Mouse (Mus musculus): Measurements from ENCODE around the gene Abhd2. TPM values are rescaled to one million over a fixed set of nuclear protein-coding genes. Genes with fewer than 3 reads are reported as not detected.

The Abhd2 gene
- total RNA-seq, 1 experiment from 2014 or later: 52.1 TPM

DNA sequence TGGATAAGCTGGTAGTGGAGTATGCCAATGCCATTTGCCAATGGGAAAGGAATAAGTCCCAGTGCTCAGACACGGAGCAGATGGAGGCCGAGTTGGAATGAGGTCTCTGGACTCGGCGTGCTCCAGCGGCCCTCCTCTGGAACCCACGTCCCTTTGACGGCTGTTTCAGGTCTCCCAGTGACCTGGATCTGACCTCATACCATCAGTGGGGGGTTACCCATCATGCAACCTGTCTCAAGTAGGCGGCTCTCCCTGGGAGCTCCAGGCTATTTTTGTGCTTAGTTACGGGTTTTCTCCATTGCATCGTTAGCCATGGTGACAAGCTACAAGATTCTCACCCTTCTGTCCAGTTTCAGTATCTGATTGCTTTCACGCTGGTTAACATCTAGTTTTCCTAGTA lies 87.1 kb downstream of the Abhd2 start:
- no peak for ATAC-seq (ENCODE audit: extremely low read depth, insufficient number of reproducible peaks, low FRiP score, poor library complexity, severe bottlenecking)

DNA sequence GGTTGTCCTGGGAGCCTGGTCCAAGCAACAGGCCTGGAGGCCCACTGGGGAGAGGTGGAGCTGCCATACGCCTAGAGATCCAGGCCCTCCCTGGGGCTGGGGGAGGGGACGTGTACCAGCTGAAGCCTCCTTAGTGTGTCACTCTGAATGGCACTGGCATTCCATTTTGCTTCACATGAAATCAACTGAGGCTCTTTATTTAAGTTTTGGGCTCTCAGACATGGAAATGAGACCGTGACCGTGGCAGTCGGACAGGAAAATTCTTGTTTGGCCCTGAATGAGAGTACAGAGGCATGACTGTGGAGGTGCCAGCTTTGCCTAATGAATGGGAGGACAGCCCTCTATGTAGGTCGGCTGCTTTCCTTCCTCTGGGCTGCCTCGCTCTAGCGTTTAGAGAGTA lies 89.2 kb downstream of the Abhd2 start:
- no peak for ATAC-seq (ENCODE audit: extremely low read depth, insufficient number of reproducible peaks, low FRiP score, poor library complexity, severe bottlenecking)

DNA sequence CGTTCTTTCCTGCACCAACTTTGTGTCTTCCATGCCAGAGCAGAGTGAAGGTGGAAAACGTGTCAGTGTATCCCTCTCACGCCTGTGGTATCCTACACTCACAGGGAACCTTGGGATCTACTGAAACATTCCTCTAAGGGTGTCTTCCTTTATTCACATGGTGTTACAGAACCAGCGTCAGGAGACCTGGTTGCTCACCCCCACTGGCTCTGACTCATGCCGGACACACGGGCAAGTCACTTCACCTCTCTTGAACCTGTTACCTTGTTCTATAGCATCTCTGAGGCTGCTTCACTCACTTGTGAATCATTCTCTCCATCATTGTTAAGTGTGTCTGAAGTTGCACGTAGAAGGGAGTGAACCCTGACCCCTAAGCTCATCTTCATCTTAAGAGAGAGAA lies 89.8 kb downstream of the Abhd2 start:
- ATAC-seq (ENCODE audit: extremely low read depth, insufficient number of reproducible peaks, low FRiP score, poor library complexity, severe bottlenecking): no peak

DNA sequence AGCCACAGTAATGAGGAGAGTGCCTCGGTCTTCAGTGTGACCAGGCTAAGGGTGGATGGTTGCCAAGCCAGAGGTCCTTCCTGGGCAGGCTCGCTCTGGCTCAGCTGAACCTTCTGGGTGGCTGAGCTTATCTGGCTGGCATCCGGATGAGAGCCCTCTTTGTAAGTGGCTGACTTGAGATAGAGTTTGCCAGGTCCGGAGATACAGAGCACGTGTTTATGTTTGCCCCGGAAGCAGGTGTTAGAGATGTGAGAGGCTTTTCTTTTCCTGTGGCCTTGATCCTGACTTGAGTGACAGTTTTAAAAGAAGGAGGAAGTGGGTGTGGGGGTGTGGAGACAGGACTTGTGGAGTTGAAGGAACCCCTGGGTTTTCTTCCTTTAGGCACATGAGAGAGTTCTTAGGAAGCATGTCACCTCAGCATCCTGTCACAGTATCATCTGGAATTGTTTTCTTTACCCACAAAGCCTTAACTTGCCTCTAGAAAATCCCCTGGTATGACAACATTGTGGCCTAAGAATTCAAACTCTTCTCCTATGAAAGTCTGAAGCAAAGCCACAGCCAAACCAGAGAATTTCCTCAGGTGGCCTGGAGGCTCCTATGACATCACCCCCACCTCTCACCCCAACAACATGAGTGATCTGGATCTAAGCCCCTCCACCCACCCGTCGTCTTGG lies 90.5 kb downstream of the Abhd2 start:
- ATAC-seq (ENCODE audit: extremely low read depth, insufficient number of reproducible peaks, low FRiP score, poor library complexity, severe bottlenecking): peak; percentile 34; the same call in 1 of the 2 replicates

DNA sequence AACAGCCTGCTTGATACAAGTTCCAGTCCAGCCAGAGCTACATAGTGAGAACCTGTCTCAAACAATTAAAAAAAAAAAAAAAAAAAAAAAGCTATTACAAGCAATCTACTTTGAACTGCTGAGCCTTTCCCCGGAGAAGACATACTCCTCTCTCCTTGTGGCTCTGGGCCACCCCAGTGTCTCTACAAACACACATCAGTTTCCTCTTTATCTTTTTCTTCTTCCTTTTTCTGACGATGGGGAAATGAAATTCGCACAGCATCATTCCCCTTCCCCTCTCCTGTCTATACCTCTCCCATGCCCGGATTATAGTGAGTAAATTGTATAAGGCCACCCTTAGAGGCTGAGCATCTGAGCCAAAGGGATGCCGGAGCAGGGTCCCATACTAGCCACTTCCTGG lies 95.7 kb downstream of the Abhd2 start:
- ATAC-seq (ENCODE audit: extremely low read depth, insufficient number of reproducible peaks, low FRiP score, poor library complexity, severe bottlenecking): no peak

DNA sequence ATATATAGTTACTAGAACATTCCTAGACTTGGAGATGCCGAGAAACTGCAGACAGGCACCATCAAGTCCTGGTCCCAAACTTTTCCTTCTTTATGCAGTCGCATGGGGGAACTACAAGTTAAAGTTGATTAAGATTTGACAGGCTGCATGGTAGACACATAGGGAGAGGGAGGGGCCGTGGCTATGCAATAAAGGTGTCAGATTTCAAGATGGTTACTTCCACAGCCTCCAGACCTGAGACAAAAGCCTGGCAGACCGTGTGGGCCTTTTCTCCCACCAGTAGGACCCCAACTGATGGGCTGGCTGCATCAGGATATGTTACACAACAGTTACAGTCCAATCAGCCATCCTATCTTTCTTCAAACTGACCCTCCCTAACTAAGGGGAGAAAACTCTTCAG lies 96.4 kb downstream of the Abhd2 start:
- ATAC-seq (ENCODE audit: extremely low read depth, insufficient number of reproducible peaks, low FRiP score, poor library complexity, severe bottlenecking): no peak

DNA sequence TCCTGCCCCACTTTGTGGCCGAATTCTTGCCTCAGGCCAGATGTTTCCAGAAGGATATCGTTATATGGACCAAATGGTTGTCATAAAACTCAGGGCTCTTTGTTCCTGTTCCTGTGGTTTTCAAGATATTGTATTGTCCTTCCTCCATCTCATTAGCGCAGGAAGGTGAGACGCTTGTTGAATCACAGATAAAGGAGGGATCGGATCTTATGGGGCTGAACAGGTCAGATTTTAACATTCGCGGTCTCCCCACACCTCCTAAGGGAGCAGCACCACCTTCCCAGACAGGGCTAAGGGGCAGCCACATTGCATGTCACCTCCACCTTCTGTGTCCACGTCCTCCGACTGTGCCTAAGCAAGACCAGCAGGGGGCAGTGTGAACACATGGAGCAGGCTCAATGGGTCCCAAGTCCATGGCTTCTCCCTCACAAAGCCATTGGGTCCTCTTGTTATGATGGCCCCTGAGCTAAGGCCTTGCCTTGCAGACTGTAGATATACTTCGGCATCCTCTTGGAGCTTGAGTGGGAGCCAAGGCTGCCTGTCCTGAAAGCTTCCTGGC lies 98.4 kb downstream of the Abhd2 start:
- peak; percentile 86 for ATAC-seq (ENCODE audit: extremely low read depth, insufficient number of reproducible peaks, low FRiP score, poor library complexity, severe bottlenecking)

DNA sequence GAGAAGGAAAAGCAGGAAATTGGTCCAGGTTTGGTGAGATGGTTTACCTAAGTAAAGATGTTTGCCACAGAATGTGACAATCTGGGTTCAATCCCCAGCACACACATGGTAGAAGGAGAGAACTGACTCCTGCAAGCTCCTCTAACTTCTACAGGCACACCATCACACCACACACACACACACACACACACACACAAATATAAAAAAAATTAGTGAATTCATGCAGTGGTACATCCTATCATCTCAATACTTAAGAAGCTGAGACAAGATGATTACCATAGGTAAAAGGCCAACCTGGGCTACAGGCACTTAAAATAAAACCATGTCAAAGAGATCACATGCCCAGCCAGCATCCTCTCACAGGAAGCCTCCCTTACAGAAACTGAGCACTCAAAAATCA lies 101.0 kb downstream of the Abhd2 start:
- ATAC-seq (ENCODE audit: extremely low read depth, insufficient number of reproducible peaks, low FRiP score, poor library complexity, severe bottlenecking): no peak

DNA sequence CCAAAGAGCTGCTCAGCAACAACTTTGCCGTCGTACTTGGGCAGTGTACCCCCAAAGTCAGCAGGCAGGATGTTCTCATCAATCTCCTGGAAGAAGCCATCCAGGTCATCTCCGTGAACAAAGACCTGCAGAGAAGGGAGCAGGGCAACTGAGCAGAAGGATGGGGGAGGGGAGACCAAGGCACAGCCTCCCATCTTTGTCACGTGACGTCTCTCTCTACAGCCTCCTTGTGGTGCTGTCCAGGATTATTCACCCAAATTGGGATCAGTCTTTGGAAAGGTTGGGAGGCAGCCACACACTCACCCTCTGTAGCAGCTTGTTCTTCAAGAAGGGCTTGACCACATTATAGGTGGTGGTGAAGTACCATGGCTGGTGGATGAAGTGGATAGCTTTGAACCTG lies 102.6 kb downstream of the Abhd2 start:
- ATAC-seq (ENCODE audit: extremely low read depth, insufficient number of reproducible peaks, low FRiP score, poor library complexity, severe bottlenecking): no peak

DNA sequence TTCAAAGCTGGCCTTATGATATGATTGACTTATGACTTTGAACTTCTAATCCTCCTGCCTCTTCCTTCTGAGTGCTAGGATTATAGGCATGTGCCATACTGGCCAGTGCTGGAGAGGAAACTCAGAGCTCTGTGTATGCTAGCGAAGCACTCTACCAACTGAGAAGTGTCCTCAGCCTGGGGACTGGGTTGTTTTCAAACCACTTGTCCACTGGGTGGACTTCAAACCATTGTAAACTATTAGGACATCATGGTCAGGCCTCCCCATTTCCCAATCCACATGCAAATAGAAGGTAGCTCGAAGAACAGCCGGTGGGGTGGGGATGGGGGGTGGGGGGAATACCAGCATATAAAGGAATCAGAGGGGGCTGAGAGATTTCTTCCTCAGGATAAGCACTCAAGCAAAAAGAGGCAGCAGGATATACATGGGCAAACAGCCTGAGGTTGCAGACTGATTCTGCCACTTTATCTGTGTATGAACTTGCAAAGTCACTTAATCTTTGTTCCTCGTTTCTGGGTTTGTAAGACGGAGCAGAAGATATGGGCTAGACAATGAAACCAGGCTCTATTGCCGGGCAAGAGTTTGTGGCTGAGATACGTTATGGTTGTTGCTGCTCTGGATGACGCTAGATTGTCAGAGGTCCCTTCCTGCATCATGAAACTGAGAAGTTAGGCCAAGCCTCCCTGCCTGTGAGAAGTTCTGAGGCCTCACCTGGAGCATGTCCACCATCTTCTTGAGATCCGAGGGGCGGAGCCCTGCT lies 103.7 kb downstream of the Abhd2 start:
- no peak for ATAC-seq (ENCODE audit: extremely low read depth, insufficient number of reproducible peaks, low FRiP score, poor library complexity, severe bottlenecking)

DNA sequence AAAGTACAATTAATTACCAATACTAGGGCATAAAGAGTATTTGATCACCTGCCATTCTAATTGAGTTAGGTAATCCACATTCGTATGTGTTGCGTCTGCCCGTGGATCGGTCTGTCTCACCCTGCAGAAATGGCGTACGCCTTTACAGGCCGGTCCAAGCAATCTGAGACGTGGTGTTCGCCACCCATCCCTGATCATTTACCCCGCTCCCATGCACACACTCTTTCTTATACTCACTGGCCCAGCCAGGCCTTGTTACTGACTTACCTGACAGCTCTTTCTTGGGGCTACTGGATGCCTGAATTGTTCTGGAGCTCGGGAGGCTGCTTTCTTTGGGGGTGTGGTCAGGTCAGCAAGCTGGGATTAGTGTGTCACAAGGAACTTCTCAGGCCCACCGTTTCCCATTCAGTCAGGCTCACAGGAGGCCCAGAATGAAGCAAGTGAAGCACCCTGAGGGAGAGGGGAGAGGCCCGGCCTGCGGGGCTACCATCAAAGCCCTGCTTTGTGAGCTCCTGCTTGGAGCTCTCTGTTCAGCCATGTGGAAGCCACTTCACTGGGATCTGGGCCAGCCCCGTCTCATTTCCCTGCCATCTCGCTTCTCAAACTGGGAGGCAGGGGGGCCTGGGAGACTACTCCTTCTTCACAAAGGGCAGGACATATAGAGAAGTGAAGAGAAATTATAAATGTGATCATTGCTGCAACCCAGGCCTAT lies 113.6 kb downstream of the Abhd2 start, which contains the start of gene Rlbp1:
Gene Rlbp1, minus strand, starts transcription at position 627 of the 712 bp plus-strand sequence.
- no peak for ATAC-seq (ENCODE audit: extremely low read depth, insufficient number of reproducible peaks, low FRiP score, poor library complexity, severe bottlenecking)

DNA sequence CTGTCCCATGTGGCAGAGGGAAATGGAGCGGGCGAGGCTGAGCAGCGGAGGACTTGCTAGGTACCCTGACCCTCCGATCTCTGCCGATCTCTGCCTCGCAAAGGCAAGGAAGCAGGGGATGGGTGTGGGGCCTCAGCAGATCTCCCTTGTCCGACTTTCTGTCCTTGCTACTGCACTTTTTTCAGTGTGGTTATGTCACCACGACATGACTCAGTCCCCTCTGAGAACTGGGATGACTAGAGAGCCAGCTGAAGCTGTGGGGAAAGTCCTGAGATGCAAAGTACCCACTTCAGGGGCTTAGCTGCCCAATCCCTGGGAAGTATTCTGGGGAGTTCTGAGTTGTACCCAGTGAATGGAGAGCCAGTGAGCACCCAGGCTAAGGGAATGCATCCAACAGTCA lies 114.1 kb downstream of the Abhd2 start:
- no peak for ATAC-seq (ENCODE audit: extremely low read depth, insufficient number of reproducible peaks, low FRiP score, poor library complexity, severe bottlenecking)

DNA sequence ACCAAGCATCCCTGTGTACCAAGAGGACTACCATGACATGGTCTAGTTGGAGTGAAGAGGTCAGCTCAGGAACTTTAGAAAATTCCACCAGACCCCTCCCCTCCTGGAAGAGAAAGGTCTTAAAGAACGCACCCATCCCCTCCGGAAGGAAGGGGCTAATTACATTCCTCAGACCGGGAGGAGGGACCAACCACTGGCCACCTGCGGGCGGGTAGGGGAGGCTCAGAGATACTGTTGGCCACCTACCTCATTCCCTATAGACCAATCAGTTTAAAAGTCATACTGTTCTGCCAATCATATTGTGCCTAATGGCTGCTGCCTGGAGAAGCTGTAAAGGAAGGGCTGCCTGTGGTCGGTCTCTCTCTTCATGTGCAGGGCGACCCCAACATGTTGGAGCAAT lies 115.0 kb downstream of the Abhd2 start:
- ATAC-seq (ENCODE audit: extremely low read depth, insufficient number of reproducible peaks, low FRiP score, poor library complexity, severe bottlenecking): no peak

DNA sequence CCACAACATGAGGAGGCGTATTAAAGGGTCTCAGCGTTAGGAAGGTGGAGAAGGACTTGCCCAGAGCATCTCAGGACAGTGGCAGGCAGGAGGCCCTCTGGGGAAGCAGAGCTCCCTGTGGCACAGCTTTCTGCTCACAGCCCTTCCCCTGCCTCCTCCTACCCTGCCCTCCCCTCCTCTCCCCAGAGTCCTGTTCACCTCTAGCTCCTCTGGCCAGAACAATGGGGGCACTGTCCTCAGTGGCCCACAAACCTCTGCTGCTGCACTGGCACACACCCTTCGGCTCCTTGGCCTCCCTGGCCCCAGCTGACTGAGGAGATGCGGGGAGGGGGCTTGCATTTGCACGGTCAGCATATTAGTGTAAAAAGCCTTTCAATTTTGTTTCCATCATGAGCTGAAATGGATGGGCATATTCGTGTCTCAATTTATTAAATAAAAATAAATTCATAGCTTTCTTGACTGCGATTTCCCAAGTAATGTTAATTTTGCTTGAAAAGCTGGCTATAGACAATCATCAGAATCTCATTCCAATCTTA lies 115.7 kb downstream of the Abhd2 start:
- no peak for ATAC-seq (ENCODE audit: extremely low read depth, insufficient number of reproducible peaks, low FRiP score, poor library complexity, severe bottlenecking)

DNA sequence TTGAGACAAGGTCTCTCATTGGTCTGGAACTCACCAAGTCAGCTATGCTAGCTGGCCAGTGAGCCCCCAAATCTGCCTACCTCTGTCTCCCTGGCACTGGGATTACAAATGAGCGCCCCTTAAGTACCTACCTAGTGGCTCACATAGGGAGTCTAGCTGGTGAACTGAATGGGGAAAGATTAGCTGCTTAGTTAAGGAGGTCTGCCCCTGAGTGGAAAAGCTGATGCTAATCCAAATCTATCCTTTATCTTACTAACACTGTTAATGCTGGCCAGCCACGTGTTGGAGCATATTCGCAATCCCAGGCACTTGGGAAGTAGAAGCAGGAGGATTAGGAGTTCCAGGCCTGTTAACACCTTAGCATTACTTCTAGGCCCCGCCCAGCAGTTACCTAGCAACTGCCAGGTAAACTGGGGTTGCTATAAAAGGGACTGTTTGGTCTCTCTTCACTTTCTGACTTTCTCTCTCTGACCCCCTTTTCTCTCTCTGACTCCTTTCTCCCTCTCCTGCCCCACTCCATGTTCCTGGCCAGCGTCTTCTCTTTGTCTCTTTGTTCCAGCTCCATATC lies 117.2 kb downstream of the Abhd2 start:
- ATAC-seq (ENCODE audit: extremely low read depth, insufficient number of reproducible peaks, low FRiP score, poor library complexity, severe bottlenecking): no peak

DNA sequence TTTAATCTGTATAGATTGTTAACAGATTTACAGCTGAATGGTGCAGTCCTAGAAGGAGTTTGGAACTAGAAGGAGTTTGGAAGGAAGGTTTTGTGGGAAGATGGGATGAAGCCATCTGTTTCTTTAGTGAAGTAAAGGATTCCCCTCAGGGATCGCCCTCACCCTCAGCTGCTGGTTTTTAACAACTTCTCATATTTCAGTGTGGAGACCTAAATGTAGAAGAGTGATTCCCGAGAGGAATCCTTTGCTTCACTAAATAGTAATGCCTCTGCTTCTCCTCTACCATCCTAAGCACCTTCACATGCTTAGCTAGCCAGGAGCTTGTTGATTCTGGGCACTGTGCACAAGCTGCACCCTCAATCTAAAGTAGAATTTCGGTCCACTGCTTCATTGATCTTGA lies 118.5 kb downstream of the Abhd2 start:
- no peak for ATAC-seq (ENCODE audit: extremely low read depth, insufficient number of reproducible peaks, low FRiP score, poor library complexity, severe bottlenecking)

DNA sequence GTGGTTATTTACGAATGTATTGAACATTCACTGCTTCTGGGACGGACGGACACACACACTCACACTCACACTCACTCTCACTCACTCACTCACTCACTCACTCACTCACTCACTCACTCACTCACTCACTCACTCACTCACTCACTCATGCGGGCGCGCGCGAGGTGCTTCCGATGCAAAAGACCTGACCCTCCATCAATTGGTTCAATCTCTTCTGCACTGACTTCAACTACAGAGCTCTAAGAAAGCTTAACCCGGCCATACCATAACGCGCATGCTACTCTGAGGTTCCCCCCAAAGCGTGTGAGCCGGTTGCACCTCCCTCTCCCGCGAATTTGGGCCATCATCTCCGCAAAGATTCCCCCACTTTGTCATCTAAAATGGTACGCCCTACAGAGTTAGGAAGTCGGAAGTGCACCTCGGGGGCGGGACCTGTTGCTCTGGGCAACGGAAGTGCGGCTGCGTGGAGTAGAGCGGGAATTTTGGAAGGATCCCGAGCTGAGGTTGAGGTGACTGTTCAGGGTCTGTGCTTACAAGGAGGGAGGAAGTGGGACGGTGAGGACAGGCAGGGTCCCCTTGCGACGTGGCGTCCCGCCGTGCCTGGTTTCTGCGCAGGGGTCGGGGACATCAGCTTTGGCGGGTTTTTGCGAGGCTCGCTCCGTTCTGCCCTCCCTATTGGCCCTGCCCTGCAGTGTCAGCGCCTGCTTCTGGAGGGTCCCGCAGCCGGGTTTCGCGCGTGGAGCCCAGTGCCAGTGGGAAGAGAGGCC lies 119.1 kb downstream of the Abhd2 start, which contains the start of gene Fanci:
Gene Fanci, plus strand, starts transcription at position 47 of the 767 bp plus-strand sequence.
- ATAC-seq (ENCODE audit: extremely low read depth, insufficient number of reproducible peaks, low FRiP score, poor library complexity, severe bottlenecking): peak; percentile 83

DNA sequence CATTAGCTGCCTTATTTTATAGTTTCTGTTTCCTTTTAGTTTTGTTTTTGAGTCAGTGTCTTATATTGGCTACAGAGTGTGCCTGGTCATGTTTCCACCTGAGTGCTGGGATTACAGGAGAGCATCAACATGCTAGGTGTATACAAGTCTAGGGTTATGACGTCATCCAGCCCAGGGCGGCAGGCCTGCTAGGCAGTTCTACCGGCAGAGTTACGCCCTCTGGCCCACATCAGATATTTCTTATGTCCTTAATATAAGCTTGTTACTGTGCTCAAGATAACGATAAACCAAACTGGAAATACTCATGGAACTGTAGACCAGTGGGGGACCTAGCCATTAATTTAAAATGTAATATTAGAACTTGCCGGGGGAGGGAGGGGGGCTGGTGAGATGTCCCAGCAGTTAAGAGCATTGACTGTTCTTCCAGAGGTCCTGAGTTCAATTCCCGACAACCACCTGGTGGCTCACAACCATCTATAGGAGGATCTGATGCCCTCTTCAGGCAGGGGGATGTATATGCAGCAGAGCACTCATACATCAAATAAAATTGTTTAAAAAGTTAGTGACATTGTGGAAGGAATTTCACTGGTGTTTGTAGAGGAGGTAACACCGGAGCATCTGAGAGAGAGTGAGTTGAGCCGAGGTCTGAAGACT lies 120.0 kb downstream of the Abhd2 start:
- ATAC-seq (ENCODE audit: extremely low read depth, insufficient number of reproducible peaks, low FRiP score, poor library complexity, severe bottlenecking): no peak

Measured in neutrophil, adult 5-6 weeks (primary cell).